Mouse (Mus musculus): ENCODE data around the gene Bhlhe23. TPM values are rescaled to one million over a fixed set of nuclear protein-coding genes. Genes with fewer than 3 reads are reported as not detected.

Bhlhe23 gene
- total RNA-seq, 2 experiments from 2014 or later, result not detected

GRCm38 (mm10) chr2:180727613-180728021 lies 49.1 kb downstream of the Bhlhe23 start:
- ATAC-seq (ENCODE audit: poor library complexity, severe bottlenecking), result 0 out of 2 replicates have a peak, but pooled peaks have one; percentile 8

- ATAC-seq (ENCODE audit: poor library complexity, severe bottlenecking), result peak; percentile 69
Observed at GRCm38 (mm10) chr2:180726658-180727442, 49.9 kb downstream of the Bhlhe23 start.

GRCm38 (mm10) chr2:180725856-180726629 lies 50.7 kb downstream of the Bhlhe23 start:
- peak; percentile 9; the same call in 1 of the 2 replicates for ATAC-seq (ENCODE audit: poor library complexity, severe bottlenecking)

GRCm38 (mm10) chr2:180725414-180725778 lies 51.3 kb downstream of the Bhlhe23 start:
- no peak for ATAC-seq (ENCODE audit: poor library complexity, severe bottlenecking)

GRCm38 (mm10) chr2:180724585-180725413 lies 51.9 kb downstream of the Bhlhe23 start, which contains the start of gene Slc17a9:
Gene Slc17a9, plus strand, starts transcription at chr2:180725263.
- peak; percentile 65 for ATAC-seq (ENCODE audit: poor library complexity, severe bottlenecking)

Other genes starting within 250 kb of the Bhlhe23 start
- gene Mrgbp, start 195.6 kb downstream of the Bhlhe23 start, total RNA-seq (2015), result 20.2 and 30.8 TPM in 2 replicates
- gene Mrgbp, start 195.6 kb downstream of the Bhlhe23 start, total RNA-seq (2017), result 21.8 and 23.2 TPM in 2 replicates
- 37.3 and 42.7 TPM in 2 replicates for gene Ogfr, start 187.7 kb downstream of the Bhlhe23 start, total RNA-seq (2015)
- 62.2 and 64.9 TPM in 2 replicates for gene Ogfr, start 187.7 kb downstream of the Bhlhe23 start, total RNA-seq (2017)
- 0.62 and 1.3 TPM in 2 replicates for gene Col9a3, start 179.1 kb downstream of the Bhlhe23 start, total RNA-seq (2015)
- gene Col9a3, start 179.1 kb downstream of the Bhlhe23 start, total RNA-seq (2017), result 0.16 and 0.51 TPM in 2 replicates
- gene Tcfl5, start 134.2 kb downstream of the Bhlhe23 start, total RNA-seq (2015), result not detected in 2 replicates
- not detected in 2 replicates for gene Tcfl5, start 134.2 kb downstream of the Bhlhe23 start, total RNA-seq (2017)
- gene Dido1, start 66.9 kb downstream of the Bhlhe23 start, total RNA-seq (2015), result 30.0 and 32.1 TPM in 2 replicates
- gene Dido1, start 66.9 kb downstream of the Bhlhe23 start, total RNA-seq (2017), result 41.3 and 46.9 TPM in 2 replicates
- gene Gid8, start 66.8 kb downstream of the Bhlhe23 start, total RNA-seq (2015), result 72.6 and 76.0 TPM in 2 replicates
- 64.1 and 82.6 TPM in 2 replicates for gene Gid8, start 66.8 kb downstream of the Bhlhe23 start, total RNA-seq (2017)
- 7.9 and 9.9 TPM in 2 replicates for gene Slc17a9, start 51.6 kb downstream of the Bhlhe23 start, total RNA-seq (2015)
- gene Slc17a9, start 51.6 kb downstream of the Bhlhe23 start, total RNA-seq (2017), result 5.2 and 7.1 TPM in 2 replicates
- 54.2 and 55.4 TPM in 2 replicates for gene Ythdf1, start 144.0 kb upstream of the Bhlhe23 start, total RNA-seq (2015)
- 24.1 and 26.0 TPM in 2 replicates for gene Ythdf1, start 144.0 kb upstream of the Bhlhe23 start, total RNA-seq (2017)
- gene Birc7, start 152.1 kb upstream of the Bhlhe23 start, total RNA-seq (2015), result not detected in 2 replicates
- not detected in 2 replicates for gene Birc7, start 152.1 kb upstream of the Bhlhe23 start, total RNA-seq (2017)
- gene Nkain4, start 177.8 kb upstream of the Bhlhe23 start, total RNA-seq (2015), result not detected in 2 replicates
- not detected in 2 replicates for gene Nkain4, start 177.8 kb upstream of the Bhlhe23 start, total RNA-seq (2017)
- gene Arfgap1, start 190.3 kb upstream of the Bhlhe23 start, total RNA-seq (2015), result 16.5 and 18.7 TPM in 2 replicates
- 34.8 and 35.0 TPM in 2 replicates for gene Arfgap1, start 190.3 kb upstream of the Bhlhe23 start, total RNA-seq (2017)
- gene Col20a1, start 209.6 kb upstream of the Bhlhe23 start, total RNA-seq (2015), result 0.11 and 0.23 TPM in 2 replicates
- 0.18 and 0.28 TPM in 2 replicates for gene Col20a1, start 209.6 kb upstream of the Bhlhe23 start, total RNA-seq (2017)